Mouse (Mus musculus): ENCODE data around the gene Rtn1.

Rtn1 gene

GRCm38 (mm10) chr12:72373916-72374615 lies 34.8 kb downstream of the Rtn1 start:
- DNase-seq (ENCODE audit: low spot score), result no peak

GRCm38 (mm10) chr12:72370081-72370480 lies 38.8 kb downstream of the Rtn1 start:
- DNase-seq (ENCODE audit: low spot score), result no peak

- no peak for DNase-seq (ENCODE audit: low spot score)
Measured at GRCm38 (mm10) chr12:72366763-72367162, 42.1 kb downstream of the Rtn1 start.

GRCm38 (mm10) chr12:72366104-72366437 lies 42.8 kb downstream of the Rtn1 start:
- DNase-seq (ENCODE audit: low spot score), result no peak

GRCm38 (mm10) chr12:72365231-72366103 lies 43.4 kb downstream of the Rtn1 start:
- DNase-seq (ENCODE audit: low spot score), result no peak

- DNase-seq (ENCODE audit: low spot score), result no peak
Measured at GRCm38 (mm10) chr12:72364543-72364942, 44.3 kb downstream of the Rtn1 start.

- DNase-seq (ENCODE audit: low spot score), result peak; percentile 12
Measured at GRCm38 (mm10) chr12:72361701-72362354, 47.0 kb downstream of the Rtn1 start.

- peak; percentile 11 for DNase-seq (ENCODE audit: low spot score)
Measured at GRCm38 (mm10) chr12:72360926-72361615, 47.8 kb downstream of the Rtn1 start.

GRCm38 (mm10) chr12:72359903-72360302 lies 49.0 kb downstream of the Rtn1 start:
- DNase-seq (ENCODE audit: low spot score), result no peak

GRCm38 (mm10) chr12:72357667-72358420 lies 51.0 kb downstream of the Rtn1 start:
- DNase-seq (ENCODE audit: low spot score), result no peak

- no peak for DNase-seq (ENCODE audit: low spot score)
Measured at GRCm38 (mm10) chr12:72354241-72354640, 54.6 kb downstream of the Rtn1 start.

GRCm38 (mm10) chr12:72353506-72353905 lies 55.3 kb downstream of the Rtn1 start:
- DNase-seq (ENCODE audit: low spot score), result no peak

- DNase-seq (ENCODE audit: low spot score), result no peak
Measured at GRCm38 (mm10) chr12:72348508-72348907, 60.3 kb downstream of the Rtn1 start.

GRCm38 (mm10) chr12:72347184-72347583 lies 61.7 kb downstream of the Rtn1 start:
- no peak for DNase-seq (ENCODE audit: low spot score)

GRCm38 (mm10) chr12:72343639-72344038 lies 65.2 kb downstream of the Rtn1 start:
- no peak for DNase-seq (ENCODE audit: low spot score)

- DNase-seq (ENCODE audit: low spot score), result no peak
Measured at GRCm38 (mm10) chr12:72336009-72336408, 72.8 kb downstream of the Rtn1 start.

- DNase-seq (ENCODE audit: low spot score), result no peak
Measured at GRCm38 (mm10) chr12:72332488-72333013, 76.3 kb downstream of the Rtn1 start.

GRCm38 (mm10) chr12:72331912-72332487 lies 76.9 kb downstream of the Rtn1 start:
- no peak for DNase-seq (ENCODE audit: low spot score)

GRCm38 (mm10) chr12:72326087-72326486 lies 82.8 kb downstream of the Rtn1 start:
- DNase-seq (ENCODE audit: low spot score), result no peak

- no peak for DNase-seq (ENCODE audit: low spot score)
Measured at GRCm38 (mm10) chr12:72325025-72325424, 83.8 kb downstream of the Rtn1 start.

Data from T-cell, adult 2 months (primary cell).